Mouse (Mus musculus) megakaryocyte, adult 5-6 weeks (primary cell): ENCODE measurements around the gene Scgb3a1. TPM values are rescaled to one million over a fixed set of nuclear protein-coding genes. Genes with fewer than 3 reads are reported as not detected.

ENCODE experiments used
- ATAC-seq: 2 replicates; pipeline ENCODE4 v1.8.0; 2016; ENCODE audit warnings: mild to moderate bottlenecking, inconsistent platforms; ENCODE audit not compliant: poor library complexity, severe bottlenecking
- total RNA-seq, 2 experiments: library from RNA; stranded (forward) in 1 of 2; stranded (reverse) in 1 of 2; fragments of 153-499, 151-499 nt in 1 of 2; fragments of 221-1000, 200-1000 nt in 1 of 2; gene quantifications; 2 replicates each; pipeline versions ENCODE4 v1.2.3 to v1.2.4; 2015 to 2017

Gene Scgb3a1
- total RNA-seq, 2 experiments from 2014 or later = not detected

DNA sequence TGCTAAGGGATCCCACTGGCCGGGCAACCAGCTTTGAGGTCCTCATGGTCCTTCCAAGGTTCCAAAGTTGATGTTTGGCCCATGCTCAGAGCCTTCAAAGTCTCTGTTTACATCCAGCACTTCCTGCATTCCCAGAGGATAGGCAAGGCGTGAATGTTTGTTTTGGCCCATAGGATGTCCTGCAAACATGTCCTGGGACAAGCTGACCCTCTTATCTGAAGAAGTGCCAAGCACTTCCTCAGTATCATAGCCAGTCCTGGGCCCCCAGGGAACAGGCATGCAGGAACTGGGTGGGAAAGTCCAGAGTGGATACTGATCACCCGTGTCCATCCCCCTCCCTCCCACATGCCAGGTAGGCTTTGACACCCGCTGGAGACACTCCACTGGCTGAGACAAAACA lies 5.3 kb upstream of the Scgb3a1 start:
- no peak for ATAC-seq

DNA sequence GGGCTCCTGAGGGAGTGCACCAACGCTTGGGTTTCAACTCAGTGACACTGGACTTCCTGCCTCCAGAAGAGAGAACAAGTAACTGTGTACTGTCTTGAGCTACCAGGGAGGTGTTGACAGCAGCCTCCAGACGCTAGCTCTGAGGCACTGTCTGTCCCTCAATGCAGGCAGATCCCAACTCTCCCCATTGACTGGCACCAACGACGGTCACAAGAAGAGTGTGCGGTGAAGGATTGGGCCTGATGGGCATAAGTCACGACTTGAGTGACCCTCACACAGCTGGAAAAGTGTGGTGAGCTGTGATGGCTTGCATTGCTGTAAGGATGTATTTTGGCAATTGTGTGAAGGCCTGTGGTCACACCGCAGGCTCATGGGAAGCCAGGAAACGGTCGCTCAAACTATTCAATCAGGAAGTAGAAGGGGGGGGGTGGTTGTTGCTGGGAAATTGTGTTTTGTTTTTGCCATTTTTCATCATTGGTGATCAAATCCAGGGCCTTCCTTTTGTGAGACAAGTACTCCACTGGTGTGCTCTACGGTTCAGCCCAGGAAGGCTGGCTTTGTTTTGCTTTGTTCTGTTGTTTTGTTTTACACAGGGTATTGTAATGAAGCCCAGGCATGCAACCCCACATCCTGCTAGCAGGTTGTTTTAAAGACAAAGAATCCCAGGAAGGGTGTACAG lies 4.5 kb upstream of the Scgb3a1 start:
- ATAC-seq = peak; percentile 80

DNA sequence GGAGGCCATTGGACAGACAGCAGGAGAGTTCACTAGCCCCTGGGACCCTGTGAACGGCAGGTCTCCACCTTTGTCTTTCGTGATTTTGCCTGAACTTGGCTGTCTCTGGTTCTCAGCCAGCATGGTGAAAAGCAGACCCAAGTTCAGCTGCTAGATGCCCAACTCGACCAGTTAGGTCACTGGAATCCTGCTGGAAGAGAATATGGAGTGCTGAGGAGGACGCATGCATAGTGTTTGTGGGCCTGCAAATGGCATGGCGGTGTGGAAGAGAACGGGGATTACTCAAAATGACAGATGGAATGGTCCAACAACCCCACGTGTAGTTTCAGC lies 4.0 kb upstream of the Scgb3a1 start:
- ATAC-seq = no peak

DNA sequence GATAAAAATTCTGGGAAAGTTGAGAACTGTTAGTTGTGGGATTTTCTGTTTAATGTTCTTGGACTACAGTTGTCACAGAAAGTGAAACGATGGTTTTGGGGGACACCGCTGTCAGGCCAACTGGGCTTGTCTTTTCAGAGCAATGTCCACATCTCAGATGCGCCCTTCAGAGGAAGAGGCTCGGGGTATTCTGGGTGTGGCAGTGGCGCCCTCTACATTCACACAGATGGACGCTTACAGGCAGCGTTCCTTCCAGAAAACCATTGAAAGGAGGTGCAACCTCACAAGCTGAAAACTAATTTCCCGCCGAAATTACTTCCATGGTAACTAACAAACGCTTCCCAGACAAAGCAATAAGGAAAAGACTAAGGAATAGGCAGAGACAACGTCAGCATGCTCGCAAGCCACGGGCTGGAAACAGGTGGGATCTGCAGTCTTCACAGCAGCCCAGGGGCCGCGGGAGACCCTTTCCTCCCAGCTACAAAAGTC lies 1.1 kb upstream of the Scgb3a1 start:
- no peak for ATAC-seq

DNA sequence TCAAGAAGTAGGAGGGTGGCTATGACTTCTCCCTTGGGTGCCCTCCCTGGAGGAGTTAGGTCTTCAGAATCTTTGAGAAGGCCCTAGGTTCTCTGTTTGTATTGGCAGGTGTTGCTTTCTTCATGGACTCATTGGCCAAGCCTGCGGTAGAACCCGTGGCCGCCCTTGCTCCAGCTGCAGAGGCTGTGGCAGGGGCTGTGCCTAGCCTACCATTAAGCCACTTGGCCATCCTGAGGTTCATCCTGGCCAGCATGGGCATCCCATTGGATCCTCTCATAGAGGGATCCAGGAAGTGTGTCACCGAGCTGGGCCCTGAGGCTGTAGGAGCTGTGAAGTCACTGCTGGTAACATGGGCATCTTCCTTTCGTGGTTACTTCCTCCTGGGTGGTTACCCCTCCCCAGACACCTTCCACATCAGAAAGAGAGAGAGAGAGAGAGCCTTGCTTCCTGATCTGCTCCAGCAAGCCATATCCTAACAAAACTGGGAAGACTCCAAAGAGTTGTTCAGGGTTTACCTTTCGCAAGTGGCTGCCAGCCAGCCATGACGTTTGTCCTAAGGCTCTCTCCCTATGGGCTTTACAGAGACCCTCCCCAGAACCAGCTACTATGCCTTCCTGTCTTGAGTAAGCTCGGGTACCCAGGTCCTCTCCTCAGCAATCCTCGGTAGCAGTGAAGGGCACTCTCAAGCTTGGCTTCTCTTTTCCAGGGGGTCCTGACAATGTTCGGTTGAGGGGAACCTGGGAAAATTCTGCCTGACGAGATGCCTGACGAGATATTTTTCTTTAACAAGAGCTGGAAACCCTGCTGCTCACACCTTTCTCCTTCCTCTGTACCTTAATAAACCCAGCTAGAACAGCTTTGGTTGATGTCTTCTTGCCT lies 1.1 kb downstream of the Scgb3a1 start:
- ATAC-seq = peak; percentile 51; the same call in 1 of the 2 replicates

DNA sequence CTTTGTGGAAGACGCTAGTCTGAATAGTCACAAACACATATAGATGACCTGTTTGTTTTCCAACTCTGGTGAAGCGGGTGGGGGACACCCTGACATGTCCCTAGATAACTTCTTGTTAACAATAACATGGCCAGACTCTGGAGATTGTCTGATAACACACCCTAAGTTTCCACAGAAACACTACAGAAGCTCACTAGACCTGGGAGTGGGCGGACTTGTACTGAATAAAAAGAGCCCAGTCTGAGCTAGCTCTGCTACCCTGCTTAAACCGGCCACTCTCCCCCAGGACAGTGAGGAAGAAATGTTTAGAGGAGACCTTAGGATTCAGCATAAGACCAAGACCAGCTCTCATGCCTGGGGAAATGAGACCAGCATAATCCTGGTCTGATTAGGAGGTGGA lies 2.1 kb downstream of the Scgb3a1 start:
- ATAC-seq = no peak

DNA sequence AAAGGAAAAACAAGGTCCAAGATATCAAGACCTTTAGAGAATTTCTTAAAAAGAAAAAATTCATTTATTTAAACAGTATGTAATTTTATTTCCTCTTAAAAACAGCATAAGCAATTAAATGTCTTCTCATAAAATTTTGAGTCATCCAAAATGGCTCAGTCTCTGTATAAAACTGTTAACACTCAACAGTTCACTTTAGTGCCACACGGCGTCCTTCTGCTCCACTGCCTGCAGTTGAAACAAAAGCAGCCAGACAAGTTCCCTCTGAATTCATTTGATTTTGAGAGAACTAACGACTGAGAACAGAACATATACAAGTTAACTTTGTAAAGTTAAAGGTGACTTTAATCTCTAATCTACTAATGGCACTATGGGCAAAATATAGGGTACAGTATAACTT lies 10.0 kb downstream of the Scgb3a1 start:
- no peak for ATAC-seq

DNA sequence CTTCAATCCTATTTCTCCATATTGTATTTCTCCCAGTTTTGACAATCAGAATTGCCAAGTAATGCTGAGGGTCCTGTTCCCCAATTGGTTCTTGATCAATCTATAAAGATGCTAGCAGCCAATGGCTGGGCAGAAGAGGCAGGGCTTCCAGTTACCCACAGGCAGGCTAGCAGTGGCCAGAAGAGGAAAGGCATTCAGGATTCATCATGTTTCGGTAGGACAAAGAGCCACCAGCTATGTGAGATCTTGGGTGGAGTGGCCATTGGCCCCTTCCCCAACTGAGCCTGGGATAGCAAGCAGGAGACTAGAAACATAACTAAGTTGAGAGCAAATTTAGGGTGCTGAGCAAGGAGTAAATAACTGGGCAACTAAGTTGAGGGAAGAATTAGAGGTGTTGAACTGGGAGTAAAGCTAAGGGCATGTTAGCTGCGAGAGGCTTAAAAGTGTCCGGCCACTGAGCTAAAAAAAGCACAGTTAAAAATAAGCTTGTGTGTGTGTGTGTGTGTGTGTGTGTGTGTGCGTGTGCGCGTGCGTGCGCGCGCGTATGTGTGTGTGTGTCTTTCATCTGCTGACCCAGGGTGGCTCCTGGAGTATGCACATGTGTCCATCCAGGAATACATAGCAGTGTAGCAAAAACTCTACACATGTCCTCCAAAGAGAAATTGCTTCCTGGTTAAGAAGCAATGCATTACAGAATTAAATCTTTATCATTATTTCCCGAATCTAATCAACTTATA lies 21.0 kb downstream of the Scgb3a1 start:
- no peak for ATAC-seq

DNA sequence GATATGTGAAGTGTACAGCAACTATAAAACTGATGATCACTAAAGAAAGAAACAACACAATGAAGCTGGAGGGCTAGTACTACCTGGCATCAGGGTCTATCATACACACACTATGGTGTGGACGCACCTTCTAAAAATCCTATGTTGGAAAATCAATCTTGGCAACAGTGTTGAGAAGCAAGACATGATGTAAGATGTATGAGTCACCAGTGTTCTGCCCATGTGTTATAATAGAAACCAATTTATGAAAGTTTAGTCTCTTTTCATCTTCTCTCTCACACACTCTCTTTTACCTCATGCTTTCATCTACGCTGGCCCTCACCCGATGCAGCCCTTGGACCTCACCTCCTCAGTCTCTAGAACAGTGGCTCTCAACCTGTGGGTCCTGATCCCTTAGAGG lies 31.6 kb downstream of the Scgb3a1 start:
- ATAC-seq = no peak

DNA sequence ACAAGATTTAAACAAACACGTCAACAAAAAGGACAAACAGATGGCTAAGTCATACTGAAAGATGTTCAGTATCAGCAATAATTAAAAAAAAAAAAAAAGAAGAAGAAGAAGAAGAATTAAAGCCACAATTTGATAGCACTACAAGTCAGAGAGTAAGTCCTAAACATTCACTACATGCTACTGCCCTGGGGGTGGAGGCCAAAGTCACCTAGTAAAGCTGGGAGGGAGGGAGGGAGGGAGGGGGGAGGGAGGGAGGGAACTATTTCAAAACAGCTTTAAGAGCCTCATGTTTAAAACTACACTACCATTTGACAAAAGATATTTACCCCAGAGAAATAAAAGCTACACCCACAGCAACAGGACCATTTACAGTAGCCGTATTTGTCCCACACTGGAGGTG lies 32.3 kb downstream of the Scgb3a1 start:
- ATAC-seq = no peak

DNA sequence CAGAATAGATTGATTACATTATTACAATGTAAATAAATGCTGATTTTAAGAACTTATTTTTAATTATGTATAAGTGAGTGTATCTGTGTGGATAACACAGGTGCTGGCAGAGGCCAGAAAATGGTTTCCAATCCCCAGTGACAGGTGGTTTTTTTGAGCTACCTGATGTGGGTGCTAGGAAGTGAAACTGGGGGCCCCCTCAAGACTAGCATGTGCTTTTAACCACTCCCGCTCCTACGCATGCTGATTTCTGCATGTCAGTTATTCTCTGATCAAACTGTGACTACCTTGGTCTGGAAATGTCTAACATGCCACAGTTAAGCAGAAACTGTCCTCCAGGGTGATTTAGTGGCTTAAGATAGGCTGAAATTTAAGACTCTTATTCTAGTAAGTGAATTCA lies 33.1 kb downstream of the Scgb3a1 start:
- no peak for ATAC-seq

DNA sequence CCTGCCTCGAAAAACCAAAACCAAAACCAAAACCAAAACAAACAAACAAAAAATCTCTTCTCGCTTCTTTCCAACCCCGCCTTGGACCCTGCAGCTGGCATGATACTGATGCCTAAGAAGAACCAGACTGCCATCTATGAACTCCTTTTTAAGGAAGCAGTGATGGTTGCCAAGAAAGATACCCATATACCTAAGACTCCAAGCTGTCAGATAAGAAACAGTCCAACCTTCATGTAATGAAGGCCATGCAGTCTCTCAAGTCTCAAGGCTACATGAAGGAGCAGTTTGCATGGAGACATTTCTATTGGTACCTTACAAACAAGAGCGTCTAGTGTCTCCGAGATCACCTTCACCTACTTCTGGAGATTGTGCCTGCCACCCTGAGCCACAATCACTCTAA lies 34.4 kb downstream of the Scgb3a1 start:
- ATAC-seq = no peak

DNA sequence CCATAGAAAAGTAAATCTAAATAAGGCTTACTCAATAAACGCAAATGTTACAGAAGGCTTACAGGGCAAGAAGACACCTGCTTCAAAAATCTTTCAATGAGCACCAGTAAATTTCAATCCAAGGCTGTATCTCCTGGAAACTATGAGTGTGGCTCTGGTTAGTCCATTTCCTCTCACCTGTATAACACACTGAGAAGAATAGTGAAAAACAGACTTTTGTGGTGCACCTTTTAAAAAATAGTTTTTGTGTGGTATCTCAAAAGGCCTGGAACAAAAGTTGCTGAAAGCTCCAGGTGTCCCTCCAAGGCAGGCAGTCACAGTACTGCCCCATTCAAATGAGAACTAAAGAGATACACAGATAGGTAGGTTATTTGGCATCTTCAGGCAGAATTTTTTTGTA lies 35.7 kb downstream of the Scgb3a1 start:
- ATAC-seq = no peak

DNA sequence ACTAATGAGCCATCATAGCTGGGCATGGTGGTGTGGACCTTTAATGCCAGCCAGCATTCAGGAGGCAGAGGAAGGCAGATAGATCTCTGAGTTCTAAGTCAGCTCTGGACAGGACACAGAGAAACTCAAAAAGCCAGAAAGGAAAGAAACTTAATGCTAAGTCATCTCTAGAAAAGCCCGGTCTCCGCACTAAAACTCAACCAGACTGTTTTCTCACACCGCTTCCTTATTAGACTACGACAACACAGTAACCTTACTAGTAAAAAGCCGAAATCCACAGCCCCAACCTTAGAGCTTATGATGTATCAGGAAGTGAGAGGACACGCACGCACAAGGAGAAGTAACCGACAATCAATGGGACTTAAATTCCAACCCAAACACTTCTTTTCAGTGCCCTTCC lies 38.6 kb downstream of the Scgb3a1 start:
- ATAC-seq = no peak

DNA sequence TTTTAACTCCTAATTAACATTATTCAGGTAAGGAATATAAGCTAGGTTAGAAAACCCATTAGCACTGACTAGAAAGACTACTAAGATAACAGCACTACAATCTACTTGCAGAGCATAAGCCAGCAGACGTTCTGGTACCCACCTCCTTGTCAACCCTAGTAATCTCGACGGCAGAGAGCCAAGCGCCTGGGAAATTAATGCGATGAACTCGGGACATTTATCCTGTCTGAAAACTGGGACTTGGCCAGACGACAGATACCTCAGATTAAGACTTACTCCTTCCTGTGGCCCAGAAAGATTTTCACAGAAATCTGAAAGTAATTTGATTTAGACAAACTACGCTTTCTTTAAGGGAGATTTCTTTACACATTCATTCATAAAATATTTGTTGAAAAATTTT lies 41.4 kb downstream of the Scgb3a1 start:
- no peak for ATAC-seq

DNA sequence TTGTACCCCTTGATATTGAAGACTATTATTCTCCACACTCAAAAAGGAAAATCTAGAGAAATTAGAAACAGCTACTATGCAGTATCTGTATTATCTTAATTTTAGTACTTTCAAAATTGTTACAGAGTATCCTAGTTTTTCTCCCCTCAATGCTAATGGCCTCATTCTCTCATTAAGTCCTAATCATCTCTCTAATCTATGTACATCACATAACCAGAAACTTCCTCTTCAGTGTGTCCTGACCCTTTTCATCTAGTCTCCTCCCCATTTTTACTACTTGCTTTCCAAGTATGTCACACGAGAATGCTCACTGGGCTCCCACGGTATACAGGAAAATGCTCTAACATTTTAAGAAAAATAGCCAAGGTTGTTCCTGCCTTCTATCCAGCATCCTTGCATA lies 44.4 kb downstream of the Scgb3a1 start:
- no peak for ATAC-seq

DNA sequence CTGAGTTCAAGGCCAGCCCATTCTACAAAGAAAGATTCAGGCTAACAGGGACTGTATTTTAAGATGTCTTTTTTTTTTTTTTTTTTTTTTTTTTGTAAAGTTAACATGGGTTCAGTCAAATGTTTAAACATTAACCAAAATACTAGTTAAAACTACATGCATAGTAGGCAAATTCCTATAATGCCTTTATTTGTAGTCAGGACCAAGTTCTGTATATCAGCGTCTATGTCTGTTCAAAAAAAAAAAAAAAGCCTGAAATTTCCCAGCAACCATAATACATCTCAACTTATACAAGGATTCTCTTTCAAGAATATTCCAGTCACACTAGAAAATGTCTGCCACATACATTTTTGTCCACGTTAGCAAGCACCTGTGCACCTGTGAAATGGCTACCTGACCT lies 47.3 kb downstream of the Scgb3a1 start:
- ATAC-seq = no peak

DNA sequence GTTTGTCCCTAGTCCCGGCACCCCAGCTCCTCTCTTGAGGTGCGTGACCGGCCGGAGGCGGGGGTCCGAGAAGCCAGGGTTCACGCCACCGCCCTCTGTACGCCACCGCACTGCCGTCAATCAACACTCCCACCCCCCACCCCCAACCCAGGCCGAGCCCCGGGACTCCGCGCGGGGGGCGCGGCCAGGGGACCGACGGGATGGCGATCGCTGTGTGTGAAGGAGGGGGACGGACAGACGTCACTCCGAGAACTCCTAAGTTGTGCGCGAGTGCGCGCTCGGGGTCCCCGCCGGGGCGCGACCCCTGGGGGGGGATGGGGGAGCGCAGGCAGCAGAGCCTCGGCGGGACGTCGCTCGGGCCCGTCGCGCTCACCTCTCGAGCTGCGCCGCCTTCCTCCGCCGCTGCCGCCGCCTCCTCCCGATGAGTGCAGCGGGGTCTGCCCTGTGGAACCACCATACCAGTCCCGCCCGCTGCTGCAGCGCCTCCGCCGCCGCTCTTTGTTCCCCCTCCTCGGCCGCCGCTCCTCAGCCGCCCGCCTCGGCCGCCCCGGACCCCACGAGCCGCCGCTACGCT lies 48.7 kb downstream of the Scgb3a1 start:
- peak; percentile 4; the same call in 1 of the 2 replicates for ATAC-seq

DNA sequence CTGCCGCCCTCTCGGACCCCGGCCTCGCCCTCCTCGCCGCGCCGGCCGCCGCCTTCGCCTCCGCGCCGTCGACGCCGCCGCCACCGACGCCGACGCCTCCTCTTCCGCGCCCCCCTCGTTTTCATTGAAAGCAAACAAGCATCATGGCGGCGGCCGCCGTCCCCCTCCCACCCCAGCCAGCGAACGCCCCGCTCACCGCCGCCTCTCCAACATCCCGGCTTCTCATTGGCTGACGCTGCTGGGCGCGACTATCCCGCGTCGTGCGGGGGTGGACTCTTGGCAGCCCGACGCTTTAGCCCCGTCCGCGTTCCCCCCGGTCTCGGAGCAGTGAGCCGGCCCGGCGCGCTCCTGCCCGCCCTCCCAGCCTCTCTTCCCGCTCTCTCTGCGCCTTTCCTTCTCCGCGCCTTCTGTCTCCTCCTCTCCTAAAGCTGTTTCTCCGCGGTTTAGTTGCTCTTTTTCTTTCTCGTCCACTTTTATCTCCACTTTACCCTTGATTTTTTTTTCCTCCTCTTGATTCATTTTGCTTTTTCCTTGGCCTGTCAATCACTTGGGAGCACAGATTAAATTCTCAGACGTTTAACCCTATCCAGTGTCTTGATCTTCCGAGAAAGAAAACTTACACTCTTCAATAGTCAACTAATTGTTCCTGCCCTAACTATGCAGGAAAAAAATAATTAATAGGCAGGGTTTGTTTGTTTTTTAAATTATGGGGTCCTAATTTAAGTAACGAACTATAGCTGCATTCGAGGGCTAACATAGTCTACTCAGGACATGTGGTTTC lies 49.3 kb downstream of the Scgb3a1 start, which contains the start of gene Cnot6:
Gene Cnot6, minus strand, starts transcription at position 169 of the 781 bp plus-strand sequence.
- peak; percentile 99 for ATAC-seq
